Comparison of ENCODE assay signal across 10 mouse cellular contexts in the genomic region with DNA sequence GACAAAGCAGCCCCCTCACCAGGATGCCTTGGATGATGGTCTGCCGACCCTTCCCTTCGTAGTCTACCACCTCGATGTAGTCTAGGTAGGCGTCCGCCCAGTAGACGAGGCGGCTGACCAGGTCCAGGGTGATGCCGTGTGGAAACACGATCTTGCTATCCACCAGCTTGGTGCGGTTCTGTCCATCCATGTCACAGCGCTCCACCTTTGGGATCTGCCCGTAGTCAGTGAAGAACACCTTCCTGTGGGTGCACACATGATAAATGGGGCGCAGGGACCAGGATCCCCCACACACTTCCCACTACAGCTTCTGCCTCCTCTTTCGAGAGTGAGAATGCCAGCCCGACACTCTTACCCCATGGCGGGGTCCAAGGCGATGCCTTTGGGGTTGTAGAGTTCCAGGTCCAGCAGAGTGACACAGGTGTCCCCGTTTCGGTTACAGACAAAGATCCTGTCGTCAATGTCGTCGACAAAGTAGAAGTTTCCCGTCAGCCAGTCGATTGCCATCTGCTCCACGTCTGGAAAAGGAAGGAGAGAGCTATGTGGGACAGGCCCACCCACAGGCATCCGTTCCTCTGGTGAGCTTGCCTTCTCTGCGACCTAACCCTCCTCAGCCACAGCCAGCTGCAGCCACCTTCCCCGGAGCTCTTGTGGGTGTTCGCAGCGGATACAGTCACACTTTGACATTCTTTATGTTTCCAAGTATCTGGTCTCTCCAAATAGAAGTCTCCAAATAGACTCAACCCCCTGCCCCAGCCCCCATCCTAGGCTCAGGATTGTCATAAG. TPM values are rescaled to one million over a fixed set of nuclear protein-coding genes. Genes with fewer than 3 reads are reported as not detected.
DNase-seq lines count a peak whose midpoint lies in the region; ATAC-seq lines count a peak whose summit lies in the region.
"Had no signal": no experiment of that assay in that cellular context is flagged by ENCODE, and none has a peak within 500 bp of the region (broad histone marks: within the 10 kb centered on the region; RNA-seq: fewer than 3 reads in every experiment).

No protein-coding gene starts in this region.

- no peak overlapping the region for H3K9ac ChIP-seq in kidney, embryonic 15.5 days
- no peak overlapping the region for H3K9ac ChIP-seq in kidney, embryonic 14.5 days (ENCODE audit: low read depth, low read length)
- H3K9ac ChIP-seq in liver, embryonic 16.5 days (ENCODE audit: low read depth, low read length) = no peak overlapping the region

- no peak overlapping the region for H3K4me2 ChIP-seq in kidney, embryonic 15.5 days
- H3K4me2 ChIP-seq in kidney, embryonic 14.5 days (replicated peaks; ENCODE audit: low read depth, low read length) = no peak overlapping the region
- no peak overlapping the region for H3K4me2 ChIP-seq in liver, embryonic 16.5 days (ENCODE audit: low read depth, low read length)

- 78% methylated on average over 30 of the region's 30 CpGs for WGBS in kidney, embryonic 15.5 days
- 83% methylated on average over 30 of the region's 30 CpGs for whole genome bisulfite sequencing in kidney, embryonic 14.5 days
- WGBS in liver, embryonic 16.5 days (ENCODE audit: insufficient replicate concordance) = 67% methylated on average over 30 of the region's 30 CpGs

- H3K4me1 ChIP-seq in kidney, embryonic 15.5 days = peaks cover 84% of the 10 kb centered on the region
- H3K4me1 ChIP-seq in kidney, embryonic 14.5 days (ENCODE audit: control insufficient read depth, insufficient read depth, low read length) = peaks cover 63% of the 10 kb centered on the region
- H3K4me1 ChIP-seq in megakaryocyte, embryonic 14.5 days = peaks cover 53% of the 10 kb centered on the region
- H3K4me1 ChIP-seq in brown adipose tissue, adult 24 weeks (ENCODE audit: control insufficient read depth, insufficient read depth, insufficient read length, low read length) = peaks cover 16% of the 10 kb centered on the region
- peaks cover 24% of the 10 kb centered on the region for H3K4me1 ChIP-seq in liver, embryonic 16.5 days (ENCODE audit: control insufficient read depth, low read depth, low read length)

- no peaks in the 10 kb centered on the region for H3K27me3 ChIP-seq in kidney, embryonic 15.5 days
- H3K27me3 ChIP-seq in kidney, embryonic 14.5 days (ENCODE audit: control insufficient read depth, insufficient read depth, low read length) = no peaks in the 10 kb centered on the region
- peaks cover 78% of the 10 kb centered on the region for H3K27me3 ChIP-seq in megakaryocyte, embryonic 14.5 days (replicated peaks)
- H3K27me3 ChIP-seq in liver, embryonic 16.5 days (ENCODE audit: control insufficient read depth, insufficient read depth, low read depth, low read length) = no peaks in the 10 kb centered on the region
- H3K27me3 ChIP-seq: CH12.LX had no signal

- no peak for DNase-seq in MN1 (ENCODE audit: low spot score)
- DNase-seq in adrenal gland, postnatal 4 days (ENCODE audit: low spot score in 2 of 2) = no peak
- DNase-seq: kidney, postnatal 14 days had no signal

- ATAC-seq in kidney, embryonic 15.5 days (replicated peaks; ENCODE audit: low FRiP score) = no peak
- ATAC-seq in kidney, embryonic 14.5 days (ENCODE audit: low FRiP score, low TSS enrichment) = no peak
- ATAC-seq in megakaryocyte, adult 5-6 weeks (ENCODE audit: poor library complexity, severe bottlenecking) = no peak
- ATAC-seq in liver, embryonic 16.5 days (ENCODE audit: low read depth) = no peak

- H3K4me3 ChIP-seq in kidney, embryonic 15.5 days (replicated peaks) = no peak overlapping the region
- no peak overlapping the region for H3K4me3 ChIP-seq in kidney, embryonic 14.5 days (ENCODE audit: low read length)
- H3K4me3 ChIP-seq in megakaryocyte, embryonic 14.5 days (replicated peaks) = peak overlapping the region; percentile 40
- no peak overlapping the region for H3K4me3 ChIP-seq in brown adipose tissue, adult 24 weeks (ENCODE audit: insufficient read depth, low read depth, low read length)
- H3K4me3 ChIP-seq in liver, embryonic 16.5 days (ENCODE audit: low read depth, low read length) = no peak overlapping the region

- peak overlapping the region; percentile 54; the same call in 1 of the 2 replicates for H3K27ac ChIP-seq in kidney, embryonic 15.5 days
- no peak overlapping the region for H3K27ac ChIP-seq in kidney, embryonic 14.5 days (ENCODE audit: low read depth, low read length)
- peak overlapping the region; percentile 69 for H3K27ac ChIP-seq in brown adipose tissue, adult 24 weeks (replicated peaks; ENCODE audit: low read depth, low read length)
- H3K27ac ChIP-seq in liver, embryonic 16.5 days (ENCODE audit: low read length) = peak overlapping the region; percentile 57; the same call in 1 of the 2 replicates

- H3K9me3 ChIP-seq in kidney, embryonic 15.5 days (replicated peaks) = no peaks in the 10 kb centered on the region
- H3K9me3 ChIP-seq in kidney, embryonic 14.5 days (ENCODE audit: control insufficient read depth, low read length) = no peaks in the 10 kb centered on the region
- no peaks in the 10 kb centered on the region for H3K9me3 ChIP-seq in megakaryocyte, embryonic 14.5 days
- H3K9me3 ChIP-seq in liver, embryonic 16.5 days (replicated peaks; ENCODE audit: control insufficient read depth, low read length) = no peaks in the 10 kb centered on the region

- peaks cover 37% of the 10 kb centered on the region for H3K36me3 ChIP-seq in kidney, embryonic 15.5 days
- H3K36me3 ChIP-seq in kidney, embryonic 14.5 days (ENCODE audit: control insufficient read depth, insufficient read depth, low read length) = peaks cover 47% of the 10 kb centered on the region
- no peaks in the 10 kb centered on the region for H3K36me3 ChIP-seq in megakaryocyte, embryonic 14.5 days (replicated peaks; ENCODE audit: low read length)
- H3K36me3 ChIP-seq in liver, embryonic 16.5 days (ENCODE audit: control insufficient read depth, insufficient read depth) = no peaks in the 10 kb centered on the region

RNA-seq across cellular contexts. Expression of a gene that starts 25.8 kb away (rescaled TPM):
- 52.4 and 65.0 TPM in 2 replicates for polyA plus RNA-seq in kidney, embryonic 15.5 days (2015; fragmentation: Nextera tagmentation; extraction: Ambion mirVana)
- polyA plus RNA-seq in kidney, embryonic 14.5 days (2014; fragmentation: Nextera tagmentation; extraction: Ambion mirVana) = 44.2 and 54.9 TPM in 2 replicates
- 10.2 and 208 TPM in 2 replicates for polyA plus RNA-seq in megakaryocyte, embryonic 14.5 days (2012; ENCODE audit: insufficient read depth, low replicate concordance)
- total RNA-seq in megakaryocyte, adult 5-6 weeks (2015) = 85.5 and 104 TPM in 2 replicates
- total RNA-seq in megakaryocyte, adult 5-6 weeks (2017) = 62.4 and 72.2 TPM in 2 replicates
- 43.8 and 47.2 TPM in 2 replicates for polyA plus RNA-seq in brown adipose tissue, adult 24 weeks (2012; ENCODE audit: insufficient read depth, insufficient read length, missing spikeins)
- polyA plus RNA-seq in liver, embryonic 16.5 days (2015; fragmentation: Nextera tagmentation; extraction: Ambion mirVana) = 31.9 and 36.3 TPM in 2 replicates
- total RNA-seq in adrenal gland, postnatal 4 days (2021) = 100 to 1,000 TPM; 283 to 301 TPM

RNA-seq across cellular contexts. Expression of a gene that starts 47.7 kb away (rescaled TPM):
- polyA plus RNA-seq in kidney, embryonic 15.5 days (2015; fragmentation: Nextera tagmentation; extraction: Ambion mirVana) = 26.5 and 27.2 TPM in 2 replicates
- 14.0 and 18.9 TPM in 2 replicates for polyA plus RNA-seq in kidney, embryonic 14.5 days (2014; fragmentation: Nextera tagmentation; extraction: Ambion mirVana)
- polyA plus RNA-seq in megakaryocyte, embryonic 14.5 days (2012; ENCODE audit: insufficient read depth, low replicate concordance) = 33.8 and 70.6 TPM in 2 replicates
- total RNA-seq in megakaryocyte, adult 5-6 weeks (2015) = 82.5 and 89.6 TPM in 2 replicates
- 120 and 128 TPM in 2 replicates for total RNA-seq in megakaryocyte, adult 5-6 weeks (2017)
- 24.7 and 28.8 TPM in 2 replicates for polyA plus RNA-seq in brown adipose tissue, adult 24 weeks (2012; ENCODE audit: insufficient read depth, insufficient read length, missing spikeins)
- 14.8 and 17.7 TPM in 2 replicates for polyA plus RNA-seq in liver, embryonic 16.5 days (2015; fragmentation: Nextera tagmentation; extraction: Ambion mirVana)
- total RNA-seq in adrenal gland, postnatal 4 days (2021) = 10 to 100 TPM; 72.7 to 78.0 TPM
